Mouse (Mus musculus): ENCODE measurements around the gene Desi1. TPM values are rescaled to one million over a fixed set of nuclear protein-coding genes. Genes with fewer than 3 reads are reported as not detected.

Desi1 gene
- polyA plus RNA-seq, 1 experiment from 2014 or later = 14.5 TPM

- ATAC-seq (no peak), DNase-seq (ENCODE audit: low spot score) (no peak)
- Histone ChIP-seq H3K4me2 (replicated peaks; ENCODE audit: low read depth, low read length) (no peak overlapping the region), H3K27ac (ENCODE audit: low read length) (no peak overlapping the region), H3K4me3 (ENCODE audit: low read depth, low read length) (no peak overlapping the region), H3K9ac (replicated peaks; ENCODE audit: low read depth) (no peak overlapping the region), H3K9me3 (ENCODE audit: low read length) (no peaks in the 10 kb centered on the region), H3K36me3 (ENCODE audit: insufficient read depth, low read length) (no peaks in the 10 kb centered on the region), H3K27me3 (replicated peaks; ENCODE audit: insufficient read depth, low read length) (no peaks in the 10 kb centered on the region), H3K4me1 (ENCODE audit: insufficient read depth, low read depth, low read length) (no peaks in the 10 kb centered on the region)
- no peak for TF ChIP-seq CTCF (IDR thresholded peaks at IDR 0.05)
- TF ChIP-seq EP300 (IDR thresholded peaks at IDR 0.05) = no peak
- 82% methylated on average over 10 of the region's 10 CpGs for WGBS
Observed at GRCm38 (mm10) chr15:81949076-81949475, 84.6 kb downstream of the Desi1 start.

- H3K9me3 ChIP-seq (ENCODE audit: low read length) = no peaks in the 10 kb centered on the region
- H3K4me3 ChIP-seq (ENCODE audit: low read depth, low read length) = no peak overlapping the region
- TF ChIP-seq CTCF (IDR thresholded peaks at IDR 0.05) (no peak), EP300 (IDR thresholded peaks at IDR 0.05) (no peak)
- 22% methylated on average over 8 of the region's 9 CpGs for WGBS
- no peak for ATAC-seq
- H3K9ac ChIP-seq (replicated peaks; ENCODE audit: low read depth) = no peak overlapping the region
- no peaks in the 10 kb centered on the region for H3K27me3 ChIP-seq (replicated peaks; ENCODE audit: insufficient read depth, low read length)
- H3K36me3 ChIP-seq (ENCODE audit: insufficient read depth, low read length) = no peaks in the 10 kb centered on the region
- no peak overlapping the region for H3K4me2 ChIP-seq (replicated peaks; ENCODE audit: low read depth, low read length)
- no peaks in the 10 kb centered on the region for H3K4me1 ChIP-seq (ENCODE audit: insufficient read depth, low read depth, low read length)
- H3K27ac ChIP-seq (ENCODE audit: low read length) = no peak overlapping the region
- DNase-seq (ENCODE audit: low spot score) = no peak
Observed at GRCm38 (mm10) chr15:81943176-81943749, 90.4 kb downstream of the Desi1 start.

Other genes starting within 250 kb of the Desi1 start
- 38.6 and 44.0 TPM in 2 replicates for gene Tef, start 231.4 kb downstream of the Desi1 start, polyA plus RNA-seq (2015; fragmentation: Nextera tagmentation; extraction: Ambion mirVana)
- gene Tob2, start 175.1 kb downstream of the Desi1 start, polyA plus RNA-seq (2015; fragmentation: Nextera tagmentation; extraction: Ambion mirVana) = 24.8 and 30.0 TPM in 2 replicates
- gene Phf5a, start 162.0 kb downstream of the Desi1 start, polyA plus RNA-seq (2015; fragmentation: Nextera tagmentation; extraction: Ambion mirVana) = 80.3 and 88.8 TPM in 2 replicates
- gene Aco2, start 161.6 kb downstream of the Desi1 start, polyA plus RNA-seq (2015; fragmentation: Nextera tagmentation; extraction: Ambion mirVana) = 89.2 and 90.8 TPM in 2 replicates
- gene Polr3h, start 107.6 kb downstream of the Desi1 start, polyA plus RNA-seq (2015; fragmentation: Nextera tagmentation; extraction: Ambion mirVana) = 41.8 and 43.1 TPM in 2 replicates
- 3.8 TPM in 2 replicates for gene Csdc2, start 97.1 kb downstream of the Desi1 start, polyA plus RNA-seq (2015; fragmentation: Nextera tagmentation; extraction: Ambion mirVana)
- gene Pmm1, start 72.9 kb downstream of the Desi1 start, polyA plus RNA-seq (2015; fragmentation: Nextera tagmentation; extraction: Ambion mirVana) = 22.1 and 23.4 TPM in 2 replicates
- not detected in 2 replicates for gene 1700029P11Rik, start 53.3 kb downstream of the Desi1 start, polyA plus RNA-seq (2015; fragmentation: Nextera tagmentation; extraction: Ambion mirVana)
- 19.6 and 24.6 TPM in 2 replicates for gene Xrcc6, start 46.0 kb downstream of the Desi1 start, polyA plus RNA-seq (2015; fragmentation: Nextera tagmentation; extraction: Ambion mirVana)
- 131 and 139 TPM in 2 replicates for gene Snu13, start 13.7 kb upstream of the Desi1 start, polyA plus RNA-seq (2015; fragmentation: Nextera tagmentation; extraction: Ambion mirVana)
- not detected in 2 replicates for gene 4930407I10Rik, start 25.3 kb upstream of the Desi1 start, polyA plus RNA-seq (2015; fragmentation: Nextera tagmentation; extraction: Ambion mirVana)
- gene Mei1, start 36.1 kb upstream of the Desi1 start, polyA plus RNA-seq (2015; fragmentation: Nextera tagmentation; extraction: Ambion mirVana) = not detected in 2 replicates
- 10.4 and 10.8 TPM in 2 replicates for gene Ccdc134, start 94.1 kb upstream of the Desi1 start, polyA plus RNA-seq (2015; fragmentation: Nextera tagmentation; extraction: Ambion mirVana)
- gene Srebf2, start 113.3 kb upstream of the Desi1 start, polyA plus RNA-seq (2015; fragmentation: Nextera tagmentation; extraction: Ambion mirVana) = 113 and 115 TPM in 2 replicates
- 0.29 and 0.55 TPM in 2 replicates for gene Shisa8, start 179.0 kb upstream of the Desi1 start, polyA plus RNA-seq (2015; fragmentation: Nextera tagmentation; extraction: Ambion mirVana)
- 0.07 and 0.49 TPM in 2 replicates for gene Tnfrsf13c, start 190.5 kb upstream of the Desi1 start, polyA plus RNA-seq (2015; fragmentation: Nextera tagmentation; extraction: Ambion mirVana)
- gene Cenpm, start 210.9 kb upstream of the Desi1 start, polyA plus RNA-seq (2015; fragmentation: Nextera tagmentation; extraction: Ambion mirVana) = 3.9 and 4.3 TPM in 2 replicates
- not detected in 2 replicates for gene 1500009C09Rik, start 218.5 kb upstream of the Desi1 start, polyA plus RNA-seq (2015; fragmentation: Nextera tagmentation; extraction: Ambion mirVana)
- 0.11 and 0.26 TPM in 2 replicates for gene Sept3, start 241.0 kb upstream of the Desi1 start, polyA plus RNA-seq (2015; fragmentation: Nextera tagmentation; extraction: Ambion mirVana)